Mouse (Mus musculus): Measurements from ENCODE around the gene Wnt2b. TPM values are rescaled to one million over a fixed set of nuclear protein-coding genes. Genes with fewer than 3 reads are reported as not detected.

The Wnt2b gene
- polyA plus RNA-seq, 1 experiment from 2014 or later: 1.0 TPM

- no peaks in the 10 kb centered on the region for H3K9me3 ChIP-seq (ENCODE audit: control insufficient read depth, low read length)
- H3K4me1 ChIP-seq (replicated peaks; ENCODE audit: control insufficient read depth, insufficient read depth, low read length): peaks cover 9% of the 10 kb centered on the region
- H3K36me3 ChIP-seq (ENCODE audit: control insufficient read depth, insufficient read depth, low read length): 0 out of 2 replicates have a peak, but pooled peaks cover 2% of the 10 kb centered on the region
- no peak overlapping the region for H3K9ac ChIP-seq (ENCODE audit: low read length)
- no peaks in the 10 kb centered on the region for H3K27me3 ChIP-seq (ENCODE audit: control insufficient read depth, insufficient read depth, low read depth, low read length)
- H3K4me3 ChIP-seq (ENCODE audit: low read length): no peak overlapping the region
- 94% methylated on average over 3 of the region's 3 CpGs for WGBS
- no peak for ATAC-seq (ENCODE audit: low read depth)
- no peak overlapping the region for H3K27ac ChIP-seq (ENCODE audit: low read length)
- no peak overlapping the region for H3K4me2 ChIP-seq (ENCODE audit: low read depth, low read length)
These were observed 7.6 kb downstream of the Wnt2b start for GRCm38 (mm10) chr3:104954137-104954536.

DNA sequence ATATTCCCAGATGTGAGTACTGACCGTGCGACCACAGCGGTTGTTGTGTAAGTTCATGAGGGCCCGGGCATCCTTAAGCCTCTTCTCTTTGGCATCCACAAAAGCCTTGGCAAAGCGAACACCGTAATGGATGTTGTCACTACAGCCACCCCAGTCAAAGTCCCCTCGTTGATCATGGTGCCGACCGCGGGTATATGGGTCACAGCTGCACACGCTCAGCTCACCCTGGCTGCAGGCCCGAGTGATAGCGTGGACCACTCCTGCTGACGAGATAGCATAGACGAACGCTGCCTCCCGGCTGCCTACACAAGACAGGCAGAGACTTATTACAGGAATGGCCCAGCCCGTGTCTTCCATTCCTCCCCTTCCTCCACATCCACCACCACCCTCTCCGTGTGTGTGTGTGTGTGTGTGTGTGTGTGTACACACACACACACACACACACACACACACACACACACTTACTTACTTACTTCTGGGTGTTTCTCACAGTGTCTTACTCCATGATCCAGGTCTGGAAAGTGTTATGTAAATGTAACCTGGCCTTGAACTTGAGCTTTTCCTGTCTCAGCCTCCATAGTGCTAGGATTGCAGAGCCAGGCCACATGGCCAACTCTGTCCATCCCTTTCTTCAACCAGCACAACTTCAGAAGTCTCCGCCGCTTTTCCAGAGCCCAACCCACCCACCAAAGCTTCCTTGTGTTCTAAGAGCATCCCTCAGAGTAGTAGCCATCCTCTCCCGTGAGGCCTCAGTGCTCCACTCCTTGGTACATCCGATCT, 8.6 kb downstream of the Wnt2b start:
- H3K9me3 ChIP-seq (ENCODE audit: control insufficient read depth, low read length): no peaks in the 10 kb centered on the region
- H3K4me1 ChIP-seq (replicated peaks; ENCODE audit: control insufficient read depth, insufficient read depth, low read length): peaks cover 9% of the 10 kb centered on the region
- no peak overlapping the region for H3K4me2 ChIP-seq (ENCODE audit: low read depth, low read length)
- WGBS: 69% methylated on average over 23 of the region's 23 CpGs
- H3K27ac ChIP-seq (ENCODE audit: low read length): no peak overlapping the region
- no peak for ATAC-seq (ENCODE audit: low read depth)
- H3K36me3 ChIP-seq (ENCODE audit: control insufficient read depth, insufficient read depth, low read length): 0 out of 2 replicates have a peak, but pooled peaks cover 2% of the 10 kb centered on the region
- no peak overlapping the region for H3K9ac ChIP-seq (ENCODE audit: low read length)
- no peak overlapping the region for H3K4me3 ChIP-seq (ENCODE audit: low read length)
- H3K27me3 ChIP-seq (ENCODE audit: control insufficient read depth, insufficient read depth, low read depth, low read length): no peaks in the 10 kb centered on the region

DNA sequence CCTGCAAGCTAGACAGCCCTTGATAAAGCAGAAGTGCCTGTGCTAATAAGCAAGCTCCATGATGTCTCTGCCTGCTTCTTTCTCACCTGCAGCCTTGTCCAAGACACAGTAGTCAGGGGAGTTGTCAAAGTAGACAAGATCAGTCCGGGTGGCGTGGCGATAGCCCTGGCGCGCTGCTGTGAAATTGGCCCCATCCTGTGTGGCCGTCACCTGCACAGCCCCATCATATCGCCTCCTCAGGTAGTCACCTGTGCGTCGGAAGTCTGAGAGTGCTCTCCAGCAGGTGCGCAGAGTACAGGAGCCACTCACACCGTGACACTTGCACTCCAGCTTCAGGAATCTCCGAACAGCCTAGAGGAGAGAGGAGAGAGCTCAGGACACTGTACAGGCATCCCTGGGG, 10.8 kb downstream of the Wnt2b start:
- Histone ChIP-seq H3K9ac (ENCODE audit: low read length) (no peak overlapping the region), H3K4me2 (ENCODE audit: low read depth, low read length) (no peak overlapping the region), H3K36me3 (ENCODE audit: control insufficient read depth, insufficient read depth, low read length) (peaks cover 9% of the 10 kb centered on the region; the same call in 1 of the 2 replicates), H3K27ac (ENCODE audit: low read length) (no peak overlapping the region), H3K4me1 (replicated peaks; ENCODE audit: control insufficient read depth, insufficient read depth, low read length) (peaks cover 4% of the 10 kb centered on the region), H3K27me3 (ENCODE audit: control insufficient read depth, insufficient read depth, low read depth, low read length) (no peaks in the 10 kb centered on the region), H3K9me3 (ENCODE audit: control insufficient read depth, low read length) (no peaks in the 10 kb centered on the region), H3K4me3 (ENCODE audit: low read length) (no peak overlapping the region)
- 94% methylated on average over 12 of the region's 12 CpGs for WGBS
- ATAC-seq (ENCODE audit: low read depth): no peak

GRCm38 (mm10) chr3:104944894-104945293, 16.8 kb downstream of the Wnt2b start:
- H3K4me2 ChIP-seq (ENCODE audit: low read depth, low read length): no peak overlapping the region
- no peak for ATAC-seq (ENCODE audit: low read depth)

DNA sequence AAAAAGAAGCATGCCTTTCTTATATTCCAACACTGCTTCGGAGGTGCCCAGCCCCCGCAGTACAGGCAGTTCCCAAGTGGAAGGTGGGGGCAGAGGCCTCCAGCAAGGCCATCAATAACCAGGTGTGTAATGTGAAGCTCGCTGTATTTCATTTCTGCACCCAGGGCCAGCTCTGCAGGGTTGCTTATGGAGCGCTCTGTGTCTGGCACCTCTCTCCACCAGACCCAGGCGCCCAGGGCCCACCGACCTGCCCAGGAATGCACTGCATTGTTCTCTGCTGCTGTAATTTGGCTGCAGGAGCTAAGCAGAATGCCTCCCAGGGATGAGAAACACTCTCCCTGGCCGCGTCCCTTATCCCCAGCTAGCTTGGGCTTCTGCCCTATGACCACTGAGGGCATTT, 18.4 kb downstream of the Wnt2b start:
- H3K4me2 ChIP-seq (ENCODE audit: low read depth, low read length): no peak overlapping the region
- H3K36me3 ChIP-seq (ENCODE audit: control insufficient read depth, insufficient read depth, low read length): peaks cover 7% of the 10 kb centered on the region; the same call in 1 of the 2 replicates
- WGBS: 54% methylated on average over 8 of the region's 8 CpGs
- no peak overlapping the region for H3K4me3 ChIP-seq (ENCODE audit: low read length)
- no peak overlapping the region for H3K27ac ChIP-seq (ENCODE audit: low read length)
- H3K9ac ChIP-seq (ENCODE audit: low read length): no peak overlapping the region
- H3K9me3 ChIP-seq (ENCODE audit: control insufficient read depth, low read length): no peaks in the 10 kb centered on the region
- no peaks in the 10 kb centered on the region for H3K27me3 ChIP-seq (ENCODE audit: control insufficient read depth, insufficient read depth, low read depth, low read length)
- 0 out of 2 replicates have a peak, but pooled peaks have one; percentile 22 for ATAC-seq (ENCODE audit: low read depth)
- no peaks in the 10 kb centered on the region for H3K4me1 ChIP-seq (replicated peaks; ENCODE audit: control insufficient read depth, insufficient read depth, low read length)

More at GRCm38 (mm10) chr3:104944894-104945293, 16.8 kb downstream of the Wnt2b start:
- no peak overlapping the region for H3K9ac ChIP-seq (ENCODE audit: low read length)
- H3K36me3 ChIP-seq (ENCODE audit: control insufficient read depth, insufficient read depth, low read length): peaks cover 7% of the 10 kb centered on the region; the same call in 1 of the 2 replicates
- no peaks in the 10 kb centered on the region for H3K27me3 ChIP-seq (ENCODE audit: control insufficient read depth, insufficient read depth, low read depth, low read length)
- H3K4me1 ChIP-seq (replicated peaks; ENCODE audit: control insufficient read depth, insufficient read depth, low read length): no peaks in the 10 kb centered on the region
- WGBS: 51% methylated on average over 9 of the region's 9 CpGs
- H3K27ac ChIP-seq (ENCODE audit: low read length): no peak overlapping the region
- H3K9me3 ChIP-seq (ENCODE audit: control insufficient read depth, low read length): no peaks in the 10 kb centered on the region
- H3K4me3 ChIP-seq (ENCODE audit: low read length): no peak overlapping the region

DNA sequence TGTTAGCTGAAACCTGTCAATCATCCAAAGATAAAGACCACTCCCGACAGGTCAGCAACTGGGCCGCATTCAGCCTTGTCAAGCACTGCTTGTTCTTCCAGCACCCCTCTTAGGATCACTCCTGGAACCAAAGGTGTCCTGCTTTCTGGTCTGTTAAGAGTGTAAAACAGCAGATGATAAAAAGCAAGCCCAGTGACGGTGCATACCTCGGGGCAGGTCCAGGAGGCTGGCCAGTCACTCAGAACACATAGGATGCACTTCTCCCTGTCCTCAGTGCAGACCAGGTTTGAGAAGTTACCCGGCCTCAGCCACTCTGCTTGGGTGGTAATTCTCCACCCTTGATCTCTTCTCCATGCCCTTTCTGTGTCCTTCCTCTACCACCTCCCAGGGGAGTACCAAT, 19.0 kb downstream of the Wnt2b start:
- no peak for ATAC-seq (ENCODE audit: low read depth)
- WGBS: 60% methylated on average over 5 of the region's 5 CpGs
- no peak overlapping the region for H3K27ac ChIP-seq (ENCODE audit: low read length)

GRCm38 (mm10) chr3:104940691-104941090, 21.0 kb downstream of the Wnt2b start:
- Histone ChIP-seq H3K9ac (ENCODE audit: low read length) (no peak overlapping the region), H3K4me2 (ENCODE audit: low read depth, low read length) (no peak overlapping the region), H3K36me3 (ENCODE audit: control insufficient read depth, insufficient read depth, low read length) (peaks cover 3% of the 10 kb centered on the region; the same call in 1 of the 2 replicates), H3K27ac (ENCODE audit: low read length) (no peak overlapping the region), H3K27me3 (ENCODE audit: control insufficient read depth, insufficient read depth, low read depth, low read length) (no peaks in the 10 kb centered on the region), H3K9me3 (ENCODE audit: control insufficient read depth, low read length) (no peaks in the 10 kb centered on the region), H3K4me3 (ENCODE audit: low read length) (no peak overlapping the region), H3K4me1 (replicated peaks; ENCODE audit: control insufficient read depth, insufficient read depth, low read length) (no peaks in the 10 kb centered on the region)
- ATAC-seq (ENCODE audit: low read depth): no peak
- 41% methylated on average over 6 of the region's 6 CpGs for WGBS

More for the DNA sequence above, 19.0 kb downstream of the Wnt2b start:
- no peaks in the 10 kb centered on the region for H3K9me3 ChIP-seq (ENCODE audit: control insufficient read depth, low read length)
- H3K27me3 ChIP-seq (ENCODE audit: control insufficient read depth, insufficient read depth, low read depth, low read length): no peaks in the 10 kb centered on the region
- H3K36me3 ChIP-seq (ENCODE audit: control insufficient read depth, insufficient read depth, low read length): peaks cover 7% of the 10 kb centered on the region; the same call in 1 of the 2 replicates
- no peaks in the 10 kb centered on the region for H3K4me1 ChIP-seq (replicated peaks; ENCODE audit: control insufficient read depth, insufficient read depth, low read length)
- no peak overlapping the region for H3K4me2 ChIP-seq (ENCODE audit: low read depth, low read length)
- H3K4me3 ChIP-seq (ENCODE audit: low read length): no peak overlapping the region
- no peak overlapping the region for H3K9ac ChIP-seq (ENCODE audit: low read length)

- Histone ChIP-seq H3K4me2 (ENCODE audit: low read depth, low read length) (no peak overlapping the region), H3K27ac (ENCODE audit: low read length) (no peak overlapping the region), H3K9ac (ENCODE audit: low read length) (no peak overlapping the region), H3K9me3 (ENCODE audit: control insufficient read depth, low read length) (no peaks in the 10 kb centered on the region), H3K4me3 (ENCODE audit: low read length) (no peak overlapping the region), H3K27me3 (ENCODE audit: control insufficient read depth, insufficient read depth, low read depth, low read length) (no peaks in the 10 kb centered on the region), H3K4me1 (replicated peaks; ENCODE audit: control insufficient read depth, insufficient read depth, low read length) (no peaks in the 10 kb centered on the region), H3K36me3 (ENCODE audit: control insufficient read depth, insufficient read depth, low read length) (peaks cover 4% of the 10 kb centered on the region; the same call in 1 of the 2 replicates)
- no peak for ATAC-seq (ENCODE audit: low read depth)
- 50% methylated on average over 4 of the region's 4 CpGs for WGBS
These were observed 23.4 kb downstream of the Wnt2b start for GRCm38 (mm10) chr3:104938327-104938726.

GRCm38 (mm10) chr3:104937728-104938305, 23.9 kb downstream of the Wnt2b start:
- H3K27ac ChIP-seq (ENCODE audit: low read length): no peak overlapping the region
- no peaks in the 10 kb centered on the region for H3K9me3 ChIP-seq (ENCODE audit: control insufficient read depth, low read length)
- H3K4me2 ChIP-seq (ENCODE audit: low read depth, low read length): no peak overlapping the region
- H3K4me1 ChIP-seq (replicated peaks; ENCODE audit: control insufficient read depth, insufficient read depth, low read length): no peaks in the 10 kb centered on the region
- ATAC-seq (ENCODE audit: low read depth): no peak
- H3K9ac ChIP-seq (ENCODE audit: low read length): no peak overlapping the region
- H3K4me3 ChIP-seq (ENCODE audit: low read length): no peak overlapping the region
- H3K27me3 ChIP-seq (ENCODE audit: control insufficient read depth, insufficient read depth, low read depth, low read length): no peaks in the 10 kb centered on the region
- WGBS: 63% methylated on average over 2 of the region's 2 CpGs
- peaks cover 4% of the 10 kb centered on the region; the same call in 1 of the 2 replicates for H3K36me3 ChIP-seq (ENCODE audit: control insufficient read depth, insufficient read depth, low read length)

Data from lung, embryonic 16.5 days (tissue).